Mouse (Mus musculus): ENCODE measurements around the gene Zbed5.
A peak's percentile ranks its signal among the peaks of the same experiment; 100 is the strongest.
"Not testable (repeated sequence)": the region's sequence is repeated elsewhere in the genome, so short reads cannot be mapped to it uniquely, and the experiment has no call there.

Gene Zbed5

GRCm38 (mm10) chr5:129908242-129908965 lies 12.9 kb downstream of the Zbed5 start, which contains the start of gene Nupr1l:
Nupr1l (plus strand) TSS chr5:129908540.
- DNase-seq (ENCODE audit: extremely low spot score, low spot score): peak; percentile 97

DNA sequence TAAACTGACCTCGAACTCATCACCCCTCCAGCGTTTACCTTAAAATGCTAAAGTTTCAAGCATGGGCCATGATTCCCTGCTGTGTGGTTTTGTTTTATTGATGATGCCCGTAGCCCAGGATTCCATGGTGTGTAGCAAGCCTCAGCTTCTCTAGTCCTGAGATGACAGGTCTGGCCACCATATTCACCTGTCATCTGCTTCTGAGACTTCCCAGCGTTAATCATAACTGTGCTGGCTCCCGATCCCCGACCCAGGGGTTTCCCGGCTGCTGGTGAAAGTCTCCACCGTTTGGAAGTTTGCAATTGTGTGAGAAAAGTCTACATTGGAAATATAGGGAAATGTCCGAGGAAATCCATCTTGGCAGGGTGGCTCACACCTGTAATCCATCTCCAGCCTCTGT lies 13.6 kb downstream of the Zbed5 start:
- DNase-seq (ENCODE audit: extremely low spot score, low spot score): no peak

GRCm38 (mm10) chr5:129909591-129909990 lies 14.1 kb downstream of the Zbed5 start:
- DNase-seq (ENCODE audit: extremely low spot score, low spot score): no peak

DNA sequence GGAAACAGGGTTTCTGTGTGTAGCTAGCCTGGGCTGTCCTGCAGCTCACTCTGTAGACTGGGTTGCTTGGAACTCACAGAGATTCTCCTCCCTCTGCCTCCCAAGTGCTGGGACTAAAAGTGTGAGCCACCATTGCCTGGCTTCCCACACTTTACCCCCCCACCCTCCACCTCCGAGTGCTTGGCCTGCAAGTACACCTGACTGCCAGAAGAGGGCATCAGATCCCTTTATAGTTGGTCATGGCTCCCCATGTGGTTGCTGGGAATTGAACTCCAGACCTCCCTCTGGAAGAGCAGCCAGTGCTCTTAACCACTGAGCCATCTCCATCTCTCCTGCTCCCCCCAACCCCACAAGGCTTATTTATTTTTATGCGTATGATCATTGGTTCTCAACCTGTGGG lies 18.5 kb downstream of the Zbed5 start:
- DNase-seq (ENCODE audit: extremely low spot score, low spot score): peak; percentile 21

- not testable (repeated sequence) for DNase-seq (ENCODE audit: extremely low spot score, low spot score)
These were observed 20.0 kb downstream of the Zbed5 start for GRCm38 (mm10) chr5:129915491-129915890.

DNA sequence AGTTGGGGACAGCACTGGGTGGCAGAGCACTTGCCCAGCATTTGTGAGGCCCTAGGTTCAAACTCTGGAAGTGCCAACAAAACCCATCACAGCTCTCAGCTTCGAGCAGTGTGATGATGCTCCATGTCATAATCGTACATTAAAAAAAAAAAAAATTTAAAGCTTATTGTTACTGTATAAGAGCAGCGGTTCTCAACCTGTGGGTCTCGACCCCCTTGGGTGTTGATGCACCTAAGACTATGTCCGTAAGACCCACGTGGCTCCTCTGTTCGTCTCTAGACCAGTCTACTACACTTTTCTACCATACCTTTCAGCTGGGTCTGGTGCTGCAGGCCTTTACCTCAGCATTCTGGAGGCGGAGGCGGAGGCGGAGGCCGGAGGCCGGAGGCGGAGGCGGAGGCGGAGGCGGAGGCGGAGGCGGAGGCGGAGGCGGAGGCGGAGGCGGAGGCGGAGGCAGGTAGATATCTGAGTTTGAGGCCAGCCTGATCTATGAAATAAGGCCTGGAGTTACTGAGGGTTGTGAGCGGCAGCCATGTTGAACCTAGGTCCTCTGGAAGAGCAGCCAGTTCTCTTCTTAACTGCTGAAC lies 22.6 kb downstream of the Zbed5 start:
- no peak for DNase-seq (ENCODE audit: extremely low spot score, low spot score)

DNA sequence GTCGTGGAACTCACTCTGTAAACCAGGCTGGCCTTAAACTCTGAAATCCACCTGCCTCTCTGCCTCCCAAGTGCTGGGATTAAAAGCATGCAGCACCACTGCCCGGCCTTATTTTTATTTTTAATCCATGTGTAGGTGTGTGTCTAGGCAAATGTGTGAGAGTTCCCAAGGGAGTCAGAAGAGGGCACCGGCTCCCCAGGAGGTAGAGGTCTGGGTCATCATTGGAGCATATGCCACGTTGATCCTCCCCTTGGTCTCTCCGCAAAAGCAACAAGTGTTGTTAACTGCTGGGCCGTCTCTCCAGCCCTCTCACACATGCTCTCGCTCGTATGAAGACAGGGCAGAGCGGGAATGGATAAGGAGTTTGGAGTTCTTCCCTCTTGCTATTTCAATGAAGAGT lies 23.2 kb downstream of the Zbed5 start:
- no peak for DNase-seq (ENCODE audit: extremely low spot score, low spot score)

DNA sequence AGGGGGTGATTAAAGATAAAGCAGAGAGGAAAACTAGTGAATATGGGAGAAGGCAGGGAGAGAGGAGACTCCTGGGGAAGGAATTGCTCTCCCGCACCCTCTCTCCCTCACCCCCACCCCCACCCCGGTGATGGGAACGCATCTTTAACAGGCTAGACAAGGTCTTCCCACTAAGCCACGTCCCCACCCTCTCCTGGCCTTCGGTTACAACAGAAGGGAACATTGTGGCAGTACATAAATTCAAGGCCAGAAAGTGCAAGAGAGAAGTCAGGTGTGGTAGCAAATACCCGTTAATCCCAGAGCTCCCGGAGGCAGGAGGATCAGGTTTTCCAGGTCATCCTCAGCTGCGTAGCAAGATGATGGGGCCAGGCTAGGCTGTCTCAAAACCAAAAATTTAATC lies 23.8 kb downstream of the Zbed5 start:
- DNase-seq (ENCODE audit: extremely low spot score, low spot score): no peak

- no peak for DNase-seq (ENCODE audit: extremely low spot score, low spot score)
These were observed 26.4 kb downstream of the Zbed5 start for GRCm38 (mm10) chr5:129921972-129922371.

DNA sequence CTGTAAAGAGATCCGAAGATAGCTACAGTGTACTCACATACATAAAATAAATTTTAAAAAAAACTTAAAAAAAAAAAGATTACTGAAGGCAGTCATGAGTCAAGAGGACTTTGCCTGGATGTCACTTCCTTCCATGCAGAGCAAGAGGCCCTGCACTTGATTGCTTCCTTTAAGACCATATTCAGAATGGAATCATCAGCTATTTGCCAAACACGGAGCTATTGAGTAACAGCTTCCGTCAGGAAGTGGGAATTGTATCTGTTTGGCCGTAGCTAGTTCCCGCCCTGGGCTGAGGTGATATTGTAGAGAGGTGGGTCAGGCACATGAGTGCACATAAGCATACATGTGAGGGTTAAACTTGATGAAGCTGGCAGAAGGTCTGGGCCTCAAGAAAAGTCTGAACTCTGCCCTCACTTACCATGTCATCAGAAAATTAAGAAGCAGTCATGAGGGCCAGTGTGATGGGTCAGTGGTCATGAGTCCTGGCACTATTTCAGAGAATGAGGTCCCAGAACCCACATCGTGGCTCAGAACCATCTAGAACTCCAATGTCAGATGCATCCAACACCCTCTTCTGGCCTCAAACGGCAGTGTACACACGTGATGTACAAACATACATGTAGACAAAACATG lies 29.4 kb downstream of the Zbed5 start:
- DNase-seq (ENCODE audit: extremely low spot score, low spot score): no peak

DNA sequence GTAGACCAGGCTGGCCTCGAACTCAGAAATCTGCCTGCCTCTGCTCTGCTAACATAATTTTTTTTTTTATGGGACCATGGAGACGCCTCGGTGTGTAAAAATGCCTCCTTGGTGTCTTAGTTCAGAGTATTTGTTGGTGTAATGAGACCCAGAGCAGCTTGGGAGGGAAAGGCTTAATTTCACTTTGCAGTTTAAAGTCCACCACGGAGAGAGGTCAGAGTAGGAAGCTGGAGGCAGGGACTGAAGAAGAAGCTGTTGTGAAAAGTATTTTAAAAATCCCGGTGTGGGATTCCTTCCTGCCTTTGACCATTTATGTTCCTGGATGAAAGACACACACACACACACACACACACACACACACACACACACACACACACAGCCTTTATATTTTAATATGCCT lies 30.4 kb downstream of the Zbed5 start:
- DNase-seq (ENCODE audit: extremely low spot score, low spot score): no peak

DNA sequence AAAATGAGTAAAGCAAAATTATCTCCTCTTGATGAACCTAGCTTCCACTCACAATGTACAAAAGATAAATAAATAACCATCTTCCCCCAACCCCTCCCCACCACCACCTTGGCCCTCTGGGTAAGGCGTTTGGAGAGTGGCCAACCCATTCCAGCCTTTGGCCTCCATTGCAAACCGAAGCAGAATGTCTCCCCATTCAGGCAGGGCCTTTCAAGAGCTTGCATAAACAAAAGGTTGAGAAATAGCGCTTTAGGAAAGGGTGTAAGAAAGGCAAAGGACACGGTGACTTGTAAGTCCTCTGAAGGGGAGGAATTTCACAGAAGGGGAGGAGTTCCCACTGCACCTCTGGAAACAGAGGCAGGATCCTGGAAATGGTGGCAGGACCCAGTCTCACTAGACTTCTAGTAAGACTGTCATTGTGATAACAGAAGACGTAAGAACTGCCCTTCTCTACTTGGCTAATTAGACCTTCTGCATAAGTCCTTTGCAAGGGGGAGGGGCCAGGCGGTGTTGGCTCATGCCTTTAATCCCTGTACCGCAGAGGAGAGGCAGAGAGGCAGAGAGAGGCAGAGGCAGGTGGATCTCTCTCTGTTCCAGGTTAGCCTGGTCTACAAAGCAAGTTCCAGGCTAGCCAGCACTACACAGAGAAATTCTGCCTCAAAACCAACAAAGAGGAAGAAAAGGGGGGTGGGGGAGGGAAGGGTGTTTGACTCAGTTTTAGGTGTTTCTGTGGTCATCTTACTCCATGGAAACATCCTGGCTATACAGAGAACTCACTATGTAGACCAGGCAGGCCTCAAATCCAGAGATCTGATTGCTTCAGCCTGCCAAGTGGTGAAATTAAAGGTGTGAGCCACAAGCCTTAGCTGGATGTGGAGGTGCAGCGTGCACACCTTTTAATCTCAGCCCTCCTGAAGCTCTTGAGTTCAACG lies 34.7 kb downstream of the Zbed5 start:
- no peak for DNase-seq (ENCODE audit: extremely low spot score, low spot score)

DNA sequence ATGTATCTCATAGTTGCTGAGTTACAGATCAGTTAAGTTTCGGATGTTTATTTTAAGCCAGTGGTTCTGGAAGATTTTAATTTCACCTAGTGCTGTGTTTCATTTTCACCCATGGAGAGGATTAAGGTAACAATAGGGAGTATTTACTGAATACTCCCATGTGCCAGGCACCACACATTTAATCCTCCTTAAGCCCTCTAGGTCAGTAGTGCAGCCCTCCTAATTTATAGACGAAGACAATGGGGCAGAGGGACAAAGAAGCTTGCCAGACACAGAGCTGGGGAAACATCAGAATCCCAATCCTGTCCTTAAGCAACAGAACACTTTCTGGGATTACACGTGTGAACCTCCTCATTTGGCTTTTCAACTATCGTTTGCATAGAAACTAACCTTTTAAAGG lies 41.4 kb downstream of the Zbed5 start:
- DNase-seq (ENCODE audit: extremely low spot score, low spot score): no peak

- no peak for DNase-seq (ENCODE audit: extremely low spot score, low spot score)
These were observed 44.8 kb downstream of the Zbed5 start for GRCm38 (mm10) chr5:129940281-129940680.

DNA sequence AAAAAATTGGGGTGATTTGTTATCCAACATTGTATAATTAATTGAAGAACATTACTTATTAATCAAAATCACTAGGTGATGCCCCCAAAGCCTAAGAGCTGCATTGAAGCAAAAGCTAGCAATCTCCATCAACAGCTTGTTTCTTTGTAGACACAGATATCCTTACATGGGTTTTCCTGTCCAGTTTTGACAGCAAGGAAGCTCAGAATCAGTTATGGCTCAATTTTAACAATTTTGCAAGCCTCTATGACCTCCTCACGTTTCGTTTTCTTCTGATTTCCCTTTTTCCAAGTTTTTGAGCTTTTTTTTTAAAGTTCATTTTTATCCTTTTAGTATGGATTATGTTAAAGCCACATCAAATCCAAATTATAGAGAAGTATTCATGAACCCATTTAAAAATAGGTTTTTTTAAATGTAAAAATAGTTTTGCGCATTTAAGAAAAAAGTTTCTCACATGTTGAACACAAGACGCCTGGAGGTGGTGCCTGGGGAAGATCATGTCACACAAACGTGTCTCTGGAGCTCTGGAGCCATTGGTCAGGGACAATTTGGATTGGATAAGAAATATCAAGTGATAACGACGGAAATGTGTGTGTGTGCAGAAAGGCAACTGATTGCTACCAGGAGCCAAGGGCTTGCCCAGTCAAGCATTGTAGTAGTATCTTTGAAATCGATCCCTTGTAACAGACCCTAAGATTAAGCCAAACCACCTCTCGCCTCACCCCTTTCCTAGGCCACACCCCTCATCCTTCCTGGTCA lies 45.4 kb downstream of the Zbed5 start:
- DNase-seq (ENCODE audit: extremely low spot score, low spot score): no peak

DNA sequence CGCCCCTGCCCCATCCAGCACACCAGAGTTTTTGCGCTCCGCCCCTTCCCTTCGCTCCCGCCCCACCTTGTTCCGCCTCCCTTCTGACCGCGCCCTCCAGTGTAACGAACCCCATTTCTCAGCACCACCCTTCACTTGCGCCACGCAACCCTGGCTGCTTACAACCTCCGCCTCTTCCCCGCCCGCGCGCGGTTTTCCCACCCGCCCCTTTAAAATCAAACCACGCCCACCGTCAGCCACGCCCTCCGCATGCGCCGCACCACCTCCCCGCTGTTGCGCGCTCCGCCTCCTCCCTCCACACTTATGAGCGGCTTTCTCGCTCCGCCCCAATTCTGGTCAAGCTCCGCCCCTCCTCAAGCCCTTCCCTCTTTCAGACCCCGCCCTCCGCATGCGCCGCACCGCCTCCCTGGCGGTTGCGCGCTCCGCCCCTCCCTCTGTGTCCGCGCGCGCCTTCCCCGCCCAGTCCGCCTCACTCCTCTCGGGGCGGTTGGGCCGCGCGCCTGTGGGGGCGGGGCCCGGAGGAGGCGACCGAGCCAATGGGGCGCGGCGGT lies 46.0 kb downstream of the Zbed5 start, which contains the start of gene Vkorc1l1:
Gene Vkorc1l1 (plus strand): TSS at position 476 of the 551 bp plus-strand sequence.
- DNase-seq (ENCODE audit: extremely low spot score, low spot score): peak; percentile 98

- DNase-seq (ENCODE audit: extremely low spot score, low spot score): peak; percentile 56
These were observed 46.8 kb downstream of the Zbed5 start for GRCm38 (mm10) chr5:129942073-129942939.

DNA sequence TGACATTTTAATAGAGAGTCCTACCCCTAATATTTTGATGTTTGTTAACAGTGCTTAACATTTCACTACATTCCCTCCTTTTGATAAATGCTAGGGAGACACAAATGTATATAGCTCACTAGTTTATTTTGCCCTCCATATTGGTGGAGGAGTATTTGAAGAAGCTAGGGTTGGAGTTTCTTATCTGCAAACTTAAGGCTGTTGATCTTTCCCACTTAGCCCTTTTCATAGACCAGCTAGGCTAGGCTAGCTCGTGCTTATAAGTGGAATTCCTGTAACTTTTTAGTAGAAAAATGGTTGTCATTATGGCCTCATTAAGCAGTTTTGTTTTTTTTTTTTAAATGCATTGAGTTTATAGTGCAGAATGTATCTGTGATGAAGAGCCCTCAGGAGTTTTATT lies 47.9 kb downstream of the Zbed5 start:
- no peak for DNase-seq (ENCODE audit: extremely low spot score, low spot score)

DNA sequence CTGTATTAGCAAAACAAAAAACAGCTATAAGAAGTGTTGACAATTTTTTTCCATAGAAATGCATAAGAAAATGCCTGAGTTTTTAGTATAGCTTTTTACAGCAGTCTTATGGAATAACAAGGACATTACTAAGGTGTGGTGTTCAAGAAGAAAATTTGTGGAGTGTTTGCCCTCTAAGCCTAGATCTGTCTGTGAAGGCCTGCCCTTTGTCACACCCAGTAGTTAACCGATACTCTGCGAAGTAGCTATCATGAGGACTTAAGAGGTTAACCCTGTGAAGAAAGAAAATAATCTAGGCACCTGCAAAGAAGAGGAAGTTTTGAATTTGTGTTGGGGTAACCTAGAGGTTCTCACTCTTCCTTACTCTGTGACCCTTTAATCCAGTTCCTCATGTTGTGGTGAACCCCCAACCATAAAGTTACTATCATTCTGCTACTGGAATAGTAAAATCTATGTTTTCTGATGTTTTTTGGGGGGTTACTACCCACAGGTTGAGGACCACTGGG lies 52.1 kb downstream of the Zbed5 start:
- DNase-seq (ENCODE audit: extremely low spot score, low spot score): no peak

Data from neural tube, embryonic 10.5 days (tissue).